Mouse (Mus musculus) adrenal gland, adult (tissue): ENCODE data around the gene Higd1a.

Experiments used
- DNase-seq, 2 experiments: peaks; one replicate each; pipeline ENCODE4 v3.0.0; 2022 to 2023; ENCODE audit warnings: low spot score in 1 of 2; ENCODE audit not compliant: inconsistent age in 2 of 2

Higd1a gene

GRCm38 (mm10) chr9:121838829-121839621 is 19.1 kb downstream of the Higd1a start, which contains the start of gene Ccdc13:
Gene Ccdc13 (minus strand): TSS chr9:121839461.
- peak; percentile 85 to 92 for DNase-seq

- no peak for DNase-seq
Observed at GRCm38 (mm10) chr9:121838008-121838407, 20.2 kb downstream of the Higd1a start.

- no peak for DNase-seq
Observed at GRCm38 (mm10) chr9:121833825-121834224, 24.3 kb downstream of the Higd1a start.

- DNase-seq: peak; percentile 74 to 94
Observed at GRCm38 (mm10) chr9:121830956-121831293, 27.2 kb downstream of the Higd1a start.

- peak; percentile 44 to 79 for DNase-seq
Observed at GRCm38 (mm10) chr9:121830243-121830955, 27.8 kb downstream of the Higd1a start.

GRCm38 (mm10) chr9:121829270-121829992 is 28.7 kb downstream of the Higd1a start:
- DNase-seq: no peak

GRCm38 (mm10) chr9:121828314-121828713 is 29.8 kb downstream of the Higd1a start:
- no peak for DNase-seq

- DNase-seq: no peak
Observed at GRCm38 (mm10) chr9:121826356-121826755, 31.8 kb downstream of the Higd1a start.

GRCm38 (mm10) chr9:121823991-121824390 is 34.2 kb downstream of the Higd1a start:
- DNase-seq: no peak

GRCm38 (mm10) chr9:121823051-121823450 is 35.1 kb downstream of the Higd1a start:
- no peak for DNase-seq

GRCm38 (mm10) chr9:121822585-121822991 is 35.6 kb downstream of the Higd1a start:
- peak in 1 of 2 experiments; percentile 54 for DNase-seq

GRCm38 (mm10) chr9:121820765-121821164 is 37.4 kb downstream of the Higd1a start:
- no peak for DNase-seq

- peak in 1 of 2 experiments; percentile 60 for DNase-seq
Observed at GRCm38 (mm10) chr9:121819771-121820471, 38.2 kb downstream of the Higd1a start.

GRCm38 (mm10) chr9:121819073-121819770 is 38.9 kb downstream of the Higd1a start:
- peak; percentile 43 to 83 for DNase-seq

- DNase-seq: no peak
Observed at GRCm38 (mm10) chr9:121815183-121815582, 43.0 kb downstream of the Higd1a start.

GRCm38 (mm10) chr9:121810081-121810821 is 47.9 kb downstream of the Higd1a start:
- peak in 1 of 2 experiments; percentile 66 for DNase-seq

GRCm38 (mm10) chr9:121808511-121808910 is 49.7 kb downstream of the Higd1a start:
- no peak for DNase-seq

- no peak for DNase-seq
Observed at GRCm38 (mm10) chr9:121807947-121808346, 50.2 kb downstream of the Higd1a start.

- DNase-seq: no peak
Observed at GRCm38 (mm10) chr9:121807546-121807945, 50.6 kb downstream of the Higd1a start.

GRCm38 (mm10) chr9:121802747-121803146 is 55.4 kb downstream of the Higd1a start:
- DNase-seq: no peak
